Mouse (Mus musculus) MEL-GATA-1-ER (cell line): ENCODE measurements around the gene Tmem59l.

Source experiments
- DNase-seq: peaks from one replicate; pipeline ENCODE4 v3.0.0-alpha.2; 2012; ENCODE audit warnings: low read depth; ENCODE audit errors: extremely low read depth

The Tmem59l gene

DNA sequence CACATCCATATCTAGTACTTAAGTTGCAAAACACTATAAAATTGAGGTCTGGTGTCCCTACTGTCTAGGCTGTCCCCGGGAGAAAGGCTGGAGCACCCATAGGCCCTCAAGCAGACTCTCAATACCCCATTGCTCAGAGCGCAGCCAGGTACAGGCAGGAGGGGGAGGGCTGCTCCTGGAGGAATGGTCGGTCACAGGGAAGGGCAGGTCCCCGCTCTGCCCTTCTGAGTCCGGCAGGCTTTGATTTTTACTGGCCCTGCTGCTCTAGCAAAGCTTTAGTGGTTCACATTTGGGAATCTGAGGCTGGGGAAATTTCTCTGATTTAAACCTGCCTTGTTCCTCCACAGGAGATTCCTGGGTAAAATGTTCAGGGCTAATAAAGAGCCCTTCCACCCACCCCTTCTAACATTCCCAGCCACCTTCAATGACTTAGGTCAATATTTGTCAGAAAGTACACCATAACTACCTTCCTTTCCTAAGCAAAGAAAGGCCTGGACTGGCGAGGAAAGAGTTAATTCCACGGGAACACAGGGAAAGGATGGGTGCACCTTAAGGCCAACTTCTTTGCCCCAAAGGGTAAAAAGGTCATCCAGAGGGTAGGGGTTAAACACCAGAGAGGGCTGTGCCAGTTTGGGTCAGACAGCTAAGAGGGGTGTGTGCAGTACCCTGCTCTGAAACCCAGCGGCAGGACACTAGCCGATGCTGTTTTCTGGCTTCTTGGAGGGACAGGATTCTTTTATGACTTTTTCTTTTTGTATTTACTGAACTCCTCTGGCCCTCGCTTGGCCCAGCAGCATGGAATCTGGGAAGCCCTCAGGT is 3.1 kb upstream of the Tmem59l start:
- DNase-seq, result no peak

DNA sequence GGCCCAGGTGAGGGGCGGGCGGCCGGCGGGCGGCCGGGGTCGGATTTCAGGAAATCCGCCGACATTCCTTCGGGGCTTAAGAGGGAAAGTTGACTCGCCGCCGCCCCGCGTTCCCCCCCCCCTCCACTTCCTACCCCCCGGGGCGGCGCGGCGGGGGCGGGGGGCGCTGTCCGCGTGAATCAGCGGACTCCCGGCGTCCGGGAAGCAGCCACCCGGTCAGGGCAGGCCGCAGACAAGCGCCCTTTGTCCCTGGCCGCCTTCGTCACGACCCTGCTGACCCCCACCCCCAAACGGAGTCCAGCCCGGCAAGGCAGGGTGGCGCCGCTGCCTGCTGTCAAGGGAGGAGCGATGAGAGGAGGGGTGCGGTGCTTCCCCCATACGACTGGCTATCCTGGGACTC is 2.4 kb upstream of the Tmem59l start:
- DNase-seq, result no peak

DNA sequence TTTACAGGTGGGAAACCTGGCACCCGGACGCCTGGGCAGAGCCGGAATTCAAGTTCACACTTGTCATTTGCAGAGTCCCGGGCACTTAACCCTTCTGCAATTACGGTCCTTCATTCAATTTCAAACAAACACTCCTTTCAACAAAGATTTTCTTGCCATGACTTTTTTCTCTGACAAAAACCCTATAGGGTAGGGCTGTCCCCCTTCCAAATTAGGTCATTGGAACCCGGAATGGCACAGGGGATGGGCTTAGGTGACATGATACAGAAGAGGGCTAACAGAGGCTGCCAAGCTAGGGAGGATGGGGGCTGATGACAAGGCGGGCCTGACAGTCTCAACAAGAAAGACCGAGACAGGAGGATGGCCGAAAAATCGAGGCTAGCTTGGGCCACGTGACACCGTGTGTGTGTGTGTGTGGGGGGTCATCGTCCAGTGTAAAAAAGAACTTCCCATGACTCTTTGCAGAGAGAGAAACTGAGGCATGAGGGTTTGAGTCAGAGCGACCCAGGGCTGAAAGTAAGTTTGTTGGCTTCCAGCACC is 1.8 kb upstream of the Tmem59l start:
- no peak for DNase-seq

DNA sequence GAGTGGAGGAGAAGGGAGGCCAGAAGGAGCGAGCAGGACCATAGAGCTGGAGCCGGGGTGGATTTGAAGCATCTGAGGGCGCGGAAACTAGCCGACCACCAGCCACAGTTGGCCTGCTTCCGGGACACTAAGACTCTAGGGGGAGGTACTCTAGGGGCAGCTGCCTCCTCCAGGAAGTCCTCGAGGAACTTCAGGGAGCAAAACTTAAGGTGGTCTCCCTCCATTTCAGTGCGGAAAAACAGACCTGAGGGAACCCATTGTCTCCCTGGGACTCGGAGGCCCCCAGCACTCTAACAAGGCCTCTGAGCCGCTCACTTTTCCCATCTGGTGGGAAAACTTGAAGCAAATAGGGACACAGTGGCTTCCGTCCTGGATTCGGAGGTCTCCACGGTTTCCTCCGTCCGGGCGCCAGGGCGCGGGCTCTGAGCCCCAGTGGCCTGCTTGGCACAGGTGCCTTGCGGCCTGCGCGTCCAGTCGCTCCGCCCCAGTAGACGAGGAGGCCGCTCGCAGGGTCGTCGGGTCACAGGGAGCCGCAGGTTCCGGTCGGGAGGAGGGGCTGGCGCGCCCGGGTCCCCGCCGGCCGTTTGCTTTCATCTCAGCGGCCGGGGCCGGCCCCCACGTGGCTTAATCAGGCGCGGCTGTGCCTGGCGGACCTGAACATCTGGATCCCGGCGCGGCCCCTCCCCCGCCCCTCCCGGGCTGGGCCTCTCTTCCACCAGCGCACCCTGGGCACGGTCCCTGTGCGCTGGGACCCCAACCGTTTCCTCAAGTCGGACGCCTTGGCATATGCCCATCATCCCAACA is 1.0 kb upstream of the Tmem59l start:
- DNase-seq, result no peak

DNA sequence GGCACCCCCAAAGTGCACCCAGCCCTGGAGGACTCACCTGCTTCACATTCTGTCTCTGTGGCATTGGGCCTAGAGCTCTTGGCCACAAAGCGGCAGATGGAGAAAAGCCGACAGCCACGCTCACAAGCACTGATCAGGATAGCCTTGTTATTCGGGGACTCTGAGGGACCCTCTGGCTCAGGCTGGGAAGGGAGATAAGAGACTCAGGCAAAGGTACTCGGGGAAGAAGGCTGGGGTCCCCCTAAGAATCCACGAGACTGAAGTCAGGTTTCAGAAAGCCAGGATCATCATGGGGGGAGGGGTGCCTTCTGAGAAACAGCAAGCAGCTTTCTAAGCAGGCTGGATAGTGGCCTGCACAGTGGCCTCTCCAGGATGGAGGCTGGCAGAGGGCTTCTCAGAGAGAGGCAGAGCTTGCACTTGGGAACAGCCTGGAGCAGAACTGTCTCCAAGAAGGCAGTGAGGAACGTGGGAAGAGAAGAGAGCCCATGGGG is 922 bp downstream of the Tmem59l start:
- DNase-seq, result no peak

DNA sequence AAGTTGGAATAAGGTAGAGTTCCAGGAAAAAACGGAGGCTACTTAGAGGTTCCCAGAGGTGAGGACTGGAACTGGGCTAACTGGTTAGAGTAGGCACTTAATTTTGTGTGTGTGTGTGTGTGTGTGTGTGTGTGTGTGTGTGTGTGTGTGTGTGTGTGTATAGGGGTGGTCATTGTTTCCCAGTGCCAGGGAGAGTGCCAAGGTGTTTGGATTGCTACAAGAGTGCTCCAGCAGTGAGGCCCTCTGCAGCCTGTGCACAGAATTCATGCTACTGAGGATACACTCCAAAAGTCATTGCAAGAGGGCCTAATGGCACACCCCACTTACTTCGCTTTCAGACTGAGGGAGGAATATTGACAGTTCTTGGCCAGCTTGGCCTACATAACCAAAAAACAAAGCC is 4.2 kb downstream of the Tmem59l start:
- DNase-seq, result no peak

DNA sequence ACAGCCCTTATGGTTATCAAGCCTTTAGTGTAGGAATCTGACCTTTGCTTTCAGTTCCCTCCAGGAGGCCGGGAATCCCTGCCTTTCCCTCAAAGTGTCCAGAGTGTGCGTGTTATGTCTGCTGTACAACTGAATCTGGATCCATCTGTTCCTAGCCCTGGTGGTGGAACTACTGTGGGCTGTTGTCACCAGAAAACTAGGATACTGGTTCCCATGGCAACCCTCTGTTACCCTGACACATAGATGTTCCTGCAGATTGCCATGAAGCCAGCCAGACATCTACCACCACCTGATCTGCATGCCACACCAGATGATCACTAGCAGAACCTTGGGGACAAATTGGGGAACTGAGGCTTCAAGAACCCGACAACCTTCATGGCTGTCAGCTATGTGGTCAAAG is 5.2 kb downstream of the Tmem59l start:
- no peak for DNase-seq

DNA sequence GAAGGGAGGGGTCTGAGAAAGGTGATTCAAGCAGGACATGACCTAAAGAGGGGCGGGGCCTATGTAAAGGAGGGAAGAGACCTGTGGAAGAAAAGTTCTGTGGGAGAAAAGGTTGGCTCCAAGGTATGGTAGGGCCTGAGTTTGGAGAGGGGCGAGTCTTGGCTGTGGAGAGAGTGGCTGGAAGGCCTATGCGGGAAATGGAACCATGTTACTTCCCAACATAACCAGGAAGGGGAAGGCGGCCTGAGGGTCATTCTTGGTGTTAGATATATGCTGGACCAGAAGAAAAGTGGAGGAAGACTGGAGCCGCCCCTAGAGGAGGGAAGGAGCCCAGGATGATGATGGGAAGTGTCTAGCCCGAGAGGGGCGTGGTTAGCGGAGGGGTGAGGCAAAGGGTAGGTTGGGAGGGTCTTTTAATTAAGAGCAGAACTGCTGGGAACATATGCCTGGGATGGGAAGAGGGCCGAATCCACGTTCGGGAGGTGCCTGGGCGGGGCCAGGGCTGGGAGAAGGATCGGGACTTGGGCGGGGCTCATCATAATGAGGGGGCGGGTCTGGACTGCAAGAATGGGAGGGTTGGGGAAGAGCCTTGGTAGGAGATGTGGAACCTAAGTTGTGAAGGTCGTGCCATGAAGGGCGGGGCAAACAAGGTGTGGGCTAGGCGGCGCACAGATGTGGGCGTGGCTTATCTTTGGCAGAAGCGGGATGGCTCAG is 9.7 kb downstream of the Tmem59l start:
- DNase-seq, result peak; percentile 81

DNA sequence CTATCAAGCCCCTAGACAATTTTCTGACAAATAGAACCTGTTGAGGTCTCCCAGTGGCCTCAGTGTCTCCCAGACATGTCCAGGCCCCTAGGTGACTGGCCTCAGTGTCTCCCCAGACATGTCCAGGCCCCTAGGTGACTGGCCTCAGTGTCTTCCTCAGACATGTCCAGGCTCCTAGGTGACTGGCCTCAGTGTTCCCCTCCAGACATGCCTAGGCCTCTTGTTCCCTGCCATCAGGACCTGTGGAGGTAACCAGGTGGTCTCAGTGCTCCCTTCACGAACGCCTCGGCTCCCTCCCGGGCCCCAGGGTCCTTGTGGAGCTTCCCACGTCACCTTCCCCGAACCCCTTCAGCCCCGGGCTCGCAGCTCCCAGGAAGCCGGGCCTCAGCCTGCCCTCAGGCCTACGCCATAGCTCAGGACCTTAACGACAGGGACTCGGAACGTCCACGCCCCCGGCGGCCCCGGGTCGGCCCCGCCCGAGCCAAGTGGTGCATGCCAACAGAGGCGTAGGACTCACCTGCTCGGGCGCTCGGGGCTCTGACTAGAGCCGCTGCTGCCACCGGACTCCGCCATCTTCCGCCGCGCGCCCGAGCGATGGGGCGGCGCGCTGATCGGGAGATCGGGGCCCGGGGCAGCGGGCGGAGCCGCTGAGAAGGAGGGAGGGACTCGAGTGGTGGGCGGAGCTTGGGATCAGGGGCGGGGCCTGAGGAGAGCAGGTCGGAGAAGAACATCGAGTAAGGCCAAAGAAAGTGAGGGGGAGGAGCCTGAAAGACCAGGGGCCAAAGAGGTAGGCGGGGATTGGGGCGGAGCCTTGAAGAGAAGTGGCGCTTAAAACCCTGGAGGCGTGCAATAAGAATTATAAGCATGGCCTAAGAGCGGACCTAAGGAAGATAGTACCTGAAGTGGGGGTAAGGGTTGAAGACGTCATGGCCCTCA is 10.6 kb downstream of the Tmem59l start, which contains the start of gene Klhl26:
Gene Klhl26, minus strand, starts transcription at position 636 of the 936 bp plus-strand sequence.
- peak; percentile 94 for DNase-seq

DNA sequence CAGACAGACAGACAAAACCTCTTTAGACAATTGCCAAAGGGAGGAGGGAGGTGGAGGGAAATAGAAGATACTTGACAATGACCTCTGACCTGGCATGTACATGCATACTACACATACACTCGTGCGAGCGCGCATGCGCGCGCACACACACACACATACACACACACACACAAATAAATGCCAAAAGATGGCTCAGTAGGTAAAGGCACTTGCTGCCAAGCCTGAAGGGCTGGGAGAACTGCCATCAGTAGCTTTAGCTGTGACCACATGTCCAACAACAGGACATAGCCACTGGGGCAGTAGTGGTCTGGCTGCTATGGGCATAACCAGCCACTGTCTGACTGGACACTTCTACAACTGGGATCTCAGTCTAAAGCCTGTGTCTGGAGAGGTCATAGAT is 15.3 kb downstream of the Tmem59l start:
- DNase-seq, result no peak

DNA sequence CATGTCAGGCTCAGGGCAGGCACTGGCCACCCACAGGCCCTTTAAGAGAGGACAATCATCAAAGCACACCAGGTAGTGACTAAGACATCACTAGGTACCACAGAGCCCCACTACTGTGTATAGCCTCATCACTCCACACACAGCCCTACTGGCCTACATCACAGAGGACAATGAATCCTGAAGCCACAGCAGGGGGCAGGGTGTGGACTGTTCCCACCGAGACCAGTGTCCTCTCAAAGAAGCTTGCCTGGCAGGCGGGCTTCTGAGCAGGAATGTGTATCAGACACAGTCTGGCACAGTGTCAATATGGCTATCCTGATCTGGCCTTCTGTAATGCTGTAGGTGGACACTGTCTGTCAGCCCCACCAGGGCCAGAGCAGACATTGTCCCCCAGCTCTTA is 17.2 kb downstream of the Tmem59l start:
- DNase-seq, result no peak

DNA sequence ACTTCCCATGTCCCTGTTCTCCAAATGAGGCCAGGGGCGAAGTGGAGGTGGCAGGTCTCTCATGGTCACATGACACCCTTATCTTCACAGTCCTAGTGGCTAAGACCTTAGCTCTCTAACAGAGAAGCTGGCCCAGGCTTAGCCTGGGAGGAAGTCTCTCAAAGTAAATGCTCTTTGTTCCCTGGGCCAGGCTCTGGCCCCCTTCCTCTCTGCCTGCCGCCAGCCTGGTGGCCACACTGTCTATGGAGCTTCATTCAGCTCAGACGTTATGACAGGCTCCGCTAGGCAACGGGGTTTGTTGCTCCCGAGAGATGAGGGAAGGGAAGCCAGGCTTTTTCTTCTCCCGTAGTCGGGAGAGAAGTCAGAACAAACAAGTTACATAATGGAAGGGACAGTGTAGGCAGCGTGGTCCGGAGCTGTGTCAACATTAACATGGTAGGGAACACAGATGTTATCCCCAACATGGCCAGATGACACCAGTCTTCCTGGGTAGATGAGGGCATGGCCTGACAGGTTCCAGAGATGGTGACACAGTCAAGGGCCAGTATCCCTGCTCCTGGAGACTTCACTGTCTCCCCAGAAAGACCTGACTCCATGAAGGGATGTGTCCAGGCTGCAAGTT is 17.8 kb downstream of the Tmem59l start:
- DNase-seq, result peak; percentile 30

DNA sequence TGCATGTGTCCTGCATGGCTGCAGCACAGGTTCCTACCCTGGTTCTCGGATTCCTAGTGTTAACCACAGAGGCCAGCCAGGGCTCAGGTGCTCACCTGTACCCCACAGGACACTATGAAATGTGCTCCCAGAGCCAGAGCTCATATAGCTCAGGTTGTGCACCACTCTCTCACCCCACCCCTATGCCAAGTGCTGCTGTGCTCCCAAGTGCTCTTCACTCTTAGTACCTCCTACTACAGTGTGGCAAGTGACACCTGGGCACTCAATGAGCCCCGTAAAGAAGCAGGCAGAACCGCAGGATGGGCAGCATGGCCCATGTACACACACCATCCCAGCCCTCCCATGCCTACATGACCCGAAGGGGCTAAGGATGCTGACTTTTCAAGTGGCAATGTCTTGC is 18.4 kb downstream of the Tmem59l start:
- DNase-seq, result no peak

DNA sequence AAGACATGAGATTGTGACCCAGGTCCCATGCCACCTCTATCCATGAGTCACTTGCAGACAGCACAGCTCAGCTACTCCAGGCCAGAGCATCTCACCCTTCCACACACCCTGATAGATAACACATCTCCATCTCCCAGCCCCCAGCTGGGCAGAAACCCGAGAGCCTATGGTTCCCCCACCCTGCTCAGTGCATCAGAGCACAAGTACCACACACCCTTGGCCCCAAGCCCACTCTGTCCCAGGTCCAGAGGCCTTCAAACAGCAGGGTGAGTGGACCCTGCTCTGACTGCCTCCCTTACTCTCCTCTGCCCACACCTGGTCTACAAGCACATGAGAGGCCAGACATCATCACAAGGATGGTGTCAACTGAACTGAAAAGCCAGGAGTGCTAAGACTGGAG is 19.3 kb downstream of the Tmem59l start:
- DNase-seq, result no peak

DNA sequence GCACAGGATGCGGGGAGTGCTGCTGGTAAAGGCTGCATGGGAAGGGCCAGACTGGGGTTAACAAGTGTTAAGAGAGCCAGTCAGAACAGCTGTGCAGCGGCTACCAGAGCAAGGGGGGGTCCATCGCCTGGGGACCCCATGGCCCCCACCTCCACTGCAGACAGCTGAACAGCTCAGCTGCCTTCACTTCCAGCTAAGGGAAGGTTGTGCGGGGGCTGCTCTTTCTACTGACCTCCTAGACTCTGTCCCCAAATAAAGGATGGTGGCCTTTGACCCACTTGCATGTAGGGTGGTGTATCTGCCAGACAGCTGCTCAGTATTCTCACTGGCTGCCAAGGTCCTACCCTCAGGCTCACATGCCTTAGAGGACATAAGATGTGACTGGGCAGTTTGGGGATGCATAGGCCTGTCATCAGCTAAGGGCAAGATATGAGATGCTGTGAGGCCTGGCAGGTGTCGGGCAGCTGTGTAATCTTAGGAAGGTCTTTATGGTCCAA is 19.9 kb downstream of the Tmem59l start:
- no peak for DNase-seq

DNA sequence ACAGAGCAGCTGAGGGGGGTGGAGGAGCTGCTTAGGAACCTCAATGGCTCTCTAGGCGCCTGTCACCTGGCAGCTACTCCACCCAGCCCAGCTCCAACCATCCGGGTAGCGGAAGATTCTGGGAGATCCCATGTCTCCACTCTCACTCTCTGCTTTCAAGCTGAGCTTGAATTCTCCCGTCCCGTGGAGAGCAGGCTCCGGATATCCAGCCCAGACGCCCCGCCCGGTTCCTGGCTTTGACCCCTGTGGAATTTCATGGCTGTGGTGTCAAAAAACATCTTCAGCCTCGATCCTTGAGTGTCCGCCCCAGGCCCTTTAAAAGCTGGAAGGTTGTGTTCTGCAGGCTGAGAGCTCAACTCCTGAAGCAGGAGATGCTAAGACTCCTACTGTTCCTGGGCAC is 20.4 kb downstream of the Tmem59l start:
- no peak for DNase-seq

DNA sequence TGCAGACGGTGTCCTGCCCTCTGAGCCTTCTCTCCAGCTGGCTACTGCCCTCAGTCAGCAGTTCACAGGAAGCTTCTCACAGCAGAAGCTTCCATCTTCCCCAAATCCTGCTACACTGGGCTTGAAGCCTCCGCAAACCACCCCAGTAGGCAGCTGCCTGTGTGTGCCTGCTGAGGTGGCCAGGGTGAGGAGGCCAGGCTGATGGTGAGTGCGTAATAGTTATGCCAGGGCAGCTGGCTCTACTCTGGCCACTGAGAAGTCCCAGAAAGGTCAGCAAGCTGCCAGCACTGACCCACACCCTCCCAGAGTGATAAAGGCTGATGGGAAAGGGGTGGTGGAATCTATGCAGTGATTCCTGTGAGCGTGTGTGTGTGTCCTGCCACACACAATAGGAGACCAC is 20.9 kb downstream of the Tmem59l start:
- DNase-seq, result no peak

DNA sequence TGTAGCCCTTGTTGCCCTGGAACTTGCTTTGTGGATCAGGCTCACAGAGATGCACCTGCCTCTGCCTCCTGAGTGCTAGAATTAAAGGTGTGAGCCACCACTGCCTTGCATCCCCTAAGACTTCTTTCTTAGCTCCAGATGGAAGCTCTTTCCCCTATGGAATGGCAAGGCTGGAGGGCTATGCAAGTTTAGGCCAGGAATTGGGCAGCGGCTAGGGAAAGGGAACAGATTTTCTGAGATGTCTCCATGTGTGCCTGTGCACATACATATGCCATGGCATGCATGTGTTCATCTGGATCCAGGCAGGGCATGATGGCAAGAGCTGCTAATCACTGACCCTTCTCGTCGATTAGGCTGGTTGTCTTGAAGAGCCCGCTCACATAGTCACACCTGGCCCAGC is 21.5 kb downstream of the Tmem59l start:
- no peak for DNase-seq

DNA sequence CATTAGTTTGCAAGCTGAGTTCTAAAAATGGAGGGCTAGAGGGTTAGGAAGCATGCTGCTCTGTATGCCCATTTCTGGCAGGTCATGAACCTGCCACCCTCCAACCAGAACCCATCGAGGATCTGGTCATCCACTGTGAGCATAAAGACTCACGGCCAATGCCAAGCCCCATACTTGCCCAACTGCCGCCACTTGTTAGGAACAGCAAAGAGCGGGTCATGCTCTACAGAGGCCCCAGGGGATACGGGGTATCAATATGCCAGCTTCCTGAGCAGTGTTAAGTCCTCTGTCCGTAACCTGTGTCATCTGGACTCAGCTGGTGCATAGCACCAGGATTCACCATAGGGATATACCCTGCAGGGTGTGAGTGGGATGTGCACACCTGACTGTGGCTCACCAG is 23.0 kb downstream of the Tmem59l start:
- no peak for DNase-seq

DNA sequence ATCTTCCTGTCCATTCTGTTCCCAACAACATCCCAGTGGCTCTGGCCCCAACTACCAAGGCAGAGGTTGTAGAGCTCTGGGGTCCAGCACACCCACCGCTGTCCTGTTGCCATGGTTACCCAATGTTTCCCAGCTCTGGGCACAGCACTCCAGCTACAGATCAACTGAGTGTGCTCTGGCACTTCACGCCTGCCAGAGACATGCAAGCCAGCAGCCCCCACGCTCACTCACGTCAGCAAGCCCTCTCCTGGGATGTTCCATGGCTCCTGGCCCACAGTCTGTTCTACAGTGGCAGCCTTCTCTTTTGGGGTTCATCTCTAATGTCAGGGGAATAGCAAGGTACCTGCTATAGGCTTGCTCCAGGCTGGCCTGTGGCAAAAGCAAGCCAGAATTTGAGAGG is 23.9 kb downstream of the Tmem59l start:
- DNase-seq, result no peak
